Mouse (Mus musculus) CH12.LX (cell line): Measurements from ENCODE around the gene Hsd17b14.

Experiments used
- CHD1 ChIP-seq: IDR thresholded peaks from 2 replicates; pipeline ENCODE4 v1.6.1; 2012; ENCODE audit warnings: low read depth, low read length, improper control_type of control experiment, inconsistent platforms
- MAFK ChIP-seq: IDR thresholded peaks from 2 replicates; pipeline ENCODE4 v1.6.1; 2011; ENCODE audit warnings: low read length, improper control_type of control experiment; ENCODE audit not compliant: insufficient replicate concordance
- POLR2A ChIP-seq: IDR thresholded peaks from 2 replicates; pipeline ENCODE4 v1.6.1; 2011; ENCODE audit warnings: low read depth, mild to moderate bottlenecking, improper control_type of control experiment, low read length
- RAD21 ChIP-seq: IDR thresholded peaks from 2 replicates; pipeline ENCODE4 v1.6.1; 2011; ENCODE audit warnings: low read depth, mild to moderate bottlenecking, low read length, improper control_type of control experiment, moderate library complexity

DNA sequence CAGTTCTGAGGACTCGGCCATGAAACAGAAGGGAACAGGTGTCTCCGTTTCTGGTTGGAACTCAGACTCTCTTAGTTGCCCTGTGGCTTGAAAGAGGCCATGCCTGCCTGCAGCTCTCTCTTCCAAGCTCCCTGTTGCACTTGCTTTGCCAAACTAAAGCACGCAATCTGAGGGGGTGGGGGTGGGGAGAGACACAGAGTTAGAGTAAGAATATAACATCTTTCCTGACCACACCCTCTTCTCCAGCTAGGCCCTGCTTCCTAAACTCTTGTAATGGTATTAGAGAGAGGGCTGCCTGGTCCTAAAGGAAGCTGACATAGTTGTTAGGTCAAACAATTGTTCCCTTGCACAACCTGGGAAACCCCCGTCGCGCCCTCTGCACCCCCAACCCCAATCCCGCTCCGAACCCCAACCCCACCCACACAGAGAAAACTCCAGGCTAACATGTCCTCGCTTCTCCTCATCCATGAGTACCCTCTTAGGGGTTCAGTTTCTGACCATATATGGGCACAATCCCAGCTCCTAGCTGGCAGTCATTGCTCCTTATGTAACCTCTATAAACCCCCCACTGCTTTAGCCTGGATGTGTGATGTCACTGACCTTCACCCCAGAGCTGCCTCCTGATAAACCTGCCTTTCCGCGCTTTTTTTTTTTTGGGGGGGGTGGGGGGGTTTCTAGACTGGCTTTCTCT, 3.7 kb upstream of the Hsd17b14 start:
- TF ChIP-seq RAD21: no peak
- no peak for TF ChIP-seq CHD1
- TF ChIP-seq POLR2A: no peak
- no peak for TF ChIP-seq MAFK
